Mouse (Mus musculus) adrenal gland, postnatal 25 days (tissue): ENCODE measurements around the gene Slc25a21. TPM values are rescaled to one million over a fixed set of nuclear protein-coding genes. Genes with fewer than 3 reads are reported as not detected.
A peak's percentile ranks its signal among the peaks of the same experiment; 100 is the strongest.

Experiments used
- DNase-seq: peaks from one replicate; pipeline ENCODE4 v3.0.0; 2021; ENCODE audit warnings: mixed read lengths
- total RNA-seq: library from RNA; stranded (reverse); gene quantifications from 2 replicates; pipeline ENCODE4 v1.2.3, GENCODE M21; 2021

Slc25a21 gene
- total RNA-seq, 1 experiment from 2014 or later, result 0.91 TPM

- no peak for DNase-seq
These were observed 180.9 kb downstream of the Slc25a21 start for GRCm38 (mm10) chr12:57016324-57016723.

GRCm38 (mm10) chr12:57009010-57009409 lies 188.3 kb downstream of the Slc25a21 start:
- no peak for DNase-seq

- peak; percentile 23 for DNase-seq
These were observed 211.2 kb downstream of the Slc25a21 start for GRCm38 (mm10) chr12:56986049-56986448.

GRCm38 (mm10) chr12:56982066-56982626 lies 215.1 kb downstream of the Slc25a21 start:
- DNase-seq, result no peak

GRCm38 (mm10) chr12:56975256-56975655 lies 222.0 kb downstream of the Slc25a21 start:
- no peak for DNase-seq

- DNase-seq, result no peak
These were observed 234.0 kb downstream of the Slc25a21 start for GRCm38 (mm10) chr12:56963236-56963635.

- no peak for DNase-seq
These were observed 237.8 kb downstream of the Slc25a21 start for GRCm38 (mm10) chr12:56959230-56960051.

GRCm38 (mm10) chr12:56958244-56958643 lies 239.0 kb downstream of the Slc25a21 start:
- DNase-seq, result no peak

GRCm38 (mm10) chr12:56951749-56952657 lies 245.3 kb downstream of the Slc25a21 start:
- DNase-seq, result no peak

- DNase-seq, result no peak
These were observed 253.0 kb downstream of the Slc25a21 start for GRCm38 (mm10) chr12:56944265-56944664.

GRCm38 (mm10) chr12:56940861-56941260 lies 256.4 kb downstream of the Slc25a21 start:
- no peak for DNase-seq

- no peak for DNase-seq
These were observed 279.1 kb downstream of the Slc25a21 start for GRCm38 (mm10) chr12:56918145-56918544.

GRCm38 (mm10) chr12:56906476-56906875 lies 290.8 kb downstream of the Slc25a21 start:
- DNase-seq, result no peak

GRCm38 (mm10) chr12:56905652-56906305 lies 291.5 kb downstream of the Slc25a21 start:
- no peak for DNase-seq

GRCm38 (mm10) chr12:56905222-56905621 lies 292.1 kb downstream of the Slc25a21 start:
- DNase-seq, result no peak

- DNase-seq, result no peak
These were observed 294.4 kb downstream of the Slc25a21 start for GRCm38 (mm10) chr12:56902774-56903456.

- no peak for DNase-seq
These were observed 299.3 kb downstream of the Slc25a21 start for GRCm38 (mm10) chr12:56897976-56898375.

- DNase-seq, result no peak
These were observed 299.9 kb downstream of the Slc25a21 start for GRCm38 (mm10) chr12:56897221-56897937.

- DNase-seq, result no peak
These were observed 302.3 kb downstream of the Slc25a21 start for GRCm38 (mm10) chr12:56894963-56895362.

- DNase-seq, result no peak
These were observed 306.2 kb downstream of the Slc25a21 start for GRCm38 (mm10) chr12:56890891-56891726.
